Mouse (Mus musculus): ENCODE data around the gene Tsen15.

- TF ChIP-seq CTCF (IDR thresholded peaks at IDR 0.05; ENCODE audit: low read depth, low read length) (no peak), POLR2AphosphoS5 (IDR thresholded peaks at IDR 0.05; ENCODE audit: insufficient replicate concordance, low read depth, low read length) (no peak), GATA1 (IDR thresholded peaks at IDR 0.05; ENCODE audit: borderline replicate concordance, low read length) (no peak)
Observed at GRCm38 (mm10) chr1:152410657-152411056, 24.2 kb upstream of the Tsen15 start.
